Mouse (Mus musculus): ENCODE data around the gene Ikzf3. TPM values are rescaled to one million over a fixed set of nuclear protein-coding genes. Genes with fewer than 3 reads are reported as not detected.

Ikzf3 gene
- polyA plus RNA-seq, 1 experiment = not detected

GRCm38 (mm10) chr11:98445679-98446078, 100.2 kb downstream of the Ikzf3 start:
- Histone ChIP-seq H3ac (ENCODE audit: control insufficient read depth, insufficient read length) (no peak overlapping the region), H3K36me3 (ENCODE audit: control insufficient read depth, insufficient read depth) (no peaks in the 10 kb centered on the region), H3K4me3 (no peak overlapping the region), H3K27me3 (ENCODE audit: control insufficient read depth, insufficient read depth, insufficient read length) (peaks cover 62% of the 10 kb centered on the region), H3K79me2 (ENCODE audit: control insufficient read depth, insufficient read depth) (no peaks in the 10 kb centered on the region), H3K4me2 (ENCODE audit: low read depth) (no peak overlapping the region)
- TF ChIP-seq E2F4 (IDR thresholded peaks at IDR 0.05; ENCODE audit: insufficient read depth) = no peak

- Histone ChIP-seq H3K4me3 (no peak overlapping the region), H3K27me3 (ENCODE audit: control insufficient read depth, insufficient read depth, insufficient read length) (peaks cover 57% of the 10 kb centered on the region), H3K4me2 (ENCODE audit: low read depth) (no peak overlapping the region), H3K36me3 (ENCODE audit: control insufficient read depth, insufficient read depth) (no peaks in the 10 kb centered on the region), H3ac (ENCODE audit: control insufficient read depth, insufficient read length) (no peak overlapping the region), H3K79me2 (ENCODE audit: control insufficient read depth, insufficient read depth) (no peaks in the 10 kb centered on the region)
- TF ChIP-seq SRF (IDR thresholded peaks at IDR 0.05; ENCODE audit: control insufficient read depth, insufficient read length, low read depth) (no peak), E2F4 (IDR thresholded peaks at IDR 0.05; ENCODE audit: insufficient read depth) (no peak), POLR2AphosphoS2 (IDR thresholded peaks at IDR 0.05; ENCODE audit: insufficient read length, low read depth) (no peak), MAX (IDR thresholded peaks at IDR 0.05; ENCODE audit: low read depth) (no peak), TCF12 (IDR thresholded peaks at IDR 0.05; ENCODE audit: insufficient read depth, poor library complexity, severe bottlenecking) (no peak), MYOG (IDR thresholded peaks at IDR 0.05; ENCODE audit: control insufficient read depth in 1 of 3, insufficient read depth in 1 of 3, insufficient read length in 2 of 3, low read depth in 2 of 3) (no peak), REST (IDR thresholded peaks at IDR 0.05; ENCODE audit: insufficient read depth, insufficient read length) (no peak), TCF3 (IDR thresholded peaks at IDR 0.05; ENCODE audit: insufficient read length, low read depth) (no peak), USF1 (IDR thresholded peaks at IDR 0.05; ENCODE audit: low read depth) (no peak), MYOD1 (IDR thresholded peaks at IDR 0.05; ENCODE audit: control insufficient read depth in 1 of 3, insufficient read length in 2 of 3, low read depth in 2 of 3) (no peak), POLR2A (IDR thresholded peaks at IDR 0.05; ENCODE audit: insufficient read length, low read depth) (no peak), CEBPB (IDR thresholded peaks at IDR 0.05; ENCODE audit: insufficient read depth, poor library complexity, severe bottlenecking) (no peak)
Observed at GRCm38 (mm10) chr11:98445238-98445637, 100.6 kb downstream of the Ikzf3 start.

GRCm38 (mm10) chr11:98443688-98444087, 102.1 kb downstream of the Ikzf3 start:
- H3K79me2 ChIP-seq (ENCODE audit: control insufficient read depth, insufficient read depth) = no peaks in the 10 kb centered on the region
- H3ac ChIP-seq (ENCODE audit: control insufficient read depth, insufficient read length) = no peak overlapping the region
- TF ChIP-seq SRF (IDR thresholded peaks at IDR 0.05; ENCODE audit: control insufficient read depth, insufficient read length, low read depth) = no peak
- TF ChIP-seq POLR2A (IDR thresholded peaks at IDR 0.05; ENCODE audit: insufficient read length, low read depth) = no peak
- TF ChIP-seq TCF12 (IDR thresholded peaks at IDR 0.05; ENCODE audit: insufficient read depth, poor library complexity, severe bottlenecking) = no peak
- TF ChIP-seq TCF3 (IDR thresholded peaks at IDR 0.05; ENCODE audit: insufficient read length, low read depth) = no peak
- TF ChIP-seq E2F4 (IDR thresholded peaks at IDR 0.05; ENCODE audit: insufficient read depth) = no peak
- no peak for TF ChIP-seq MAX (IDR thresholded peaks at IDR 0.05; ENCODE audit: low read depth)
- no peak for TF ChIP-seq POLR2AphosphoS2 (IDR thresholded peaks at IDR 0.05; ENCODE audit: insufficient read length, low read depth)
- no peak for TF ChIP-seq CEBPB (IDR thresholded peaks at IDR 0.05; ENCODE audit: insufficient read depth, poor library complexity, severe bottlenecking)
- TF ChIP-seq REST (IDR thresholded peaks at IDR 0.05; ENCODE audit: insufficient read depth, insufficient read length) = no peak
- no peak for TF ChIP-seq USF1 (IDR thresholded peaks at IDR 0.05; ENCODE audit: low read depth)
- no peak for TF ChIP-seq MYOD1 (IDR thresholded peaks at IDR 0.05; ENCODE audit: control insufficient read depth in 1 of 3, insufficient read length in 2 of 3, low read depth in 2 of 3)
- TF ChIP-seq MYOG (IDR thresholded peaks at IDR 0.05; ENCODE audit: control insufficient read depth in 1 of 3, insufficient read depth in 1 of 3, insufficient read length in 2 of 3, low read depth in 2 of 3) = no peak
- no peak overlapping the region for H3K4me3 ChIP-seq
- no peaks in the 10 kb centered on the region for H3K36me3 ChIP-seq (ENCODE audit: control insufficient read depth, insufficient read depth)
- H3K4me2 ChIP-seq (ENCODE audit: low read depth) = no peak overlapping the region
- peaks cover 42% of the 10 kb centered on the region for H3K27me3 ChIP-seq (ENCODE audit: control insufficient read depth, insufficient read depth, insufficient read length)

GRCm38 (mm10) chr11:98438331-98439158, 107.3 kb downstream of the Ikzf3 start, which contains the start of gene Mien1:
Mien1 (minus strand) TSS chr11:98438991.
- H3ac ChIP-seq (ENCODE audit: control insufficient read depth, insufficient read length) = no peak within 1 kb of the TSS
- no peaks in the 10 kb centered on the region for H3K79me2 ChIP-seq (ENCODE audit: control insufficient read depth, insufficient read depth)
- TF ChIP-seq POLR2A (IDR thresholded peaks at IDR 0.05; ENCODE audit: insufficient read length, low read depth) (peak; percentile 81), SRF (IDR thresholded peaks at IDR 0.05; ENCODE audit: control insufficient read depth, insufficient read length, low read depth) (peak; percentile 87), USF1 (IDR thresholded peaks at IDR 0.05; ENCODE audit: low read depth) (peak; percentile 98), POLR2AphosphoS2 (IDR thresholded peaks at IDR 0.05; ENCODE audit: insufficient read length, low read depth) (peak; percentile 95), MYOG (IDR thresholded peaks at IDR 0.05; ENCODE audit: control insufficient read depth in 1 of 3, insufficient read depth in 1 of 3, insufficient read length in 2 of 3, low read depth in 2 of 3) (no peak), MYOD1 (IDR thresholded peaks at IDR 0.05; ENCODE audit: control insufficient read depth in 1 of 3, insufficient read length in 2 of 3, low read depth in 2 of 3) (peak in 1 of 3 experiments; percentile 50)
- peak within 1 kb of the TSS; percentile 89 for H3K4me2 ChIP-seq (ENCODE audit: low read depth)
- no peaks in the 10 kb centered on the region for H3K36me3 ChIP-seq (ENCODE audit: control insufficient read depth, insufficient read depth)
- no peaks in the 10 kb centered on the region for H3K27me3 ChIP-seq (ENCODE audit: control insufficient read depth, insufficient read depth, insufficient read length)
- peak within 1 kb of the TSS; percentile 58 for H3K4me3 ChIP-seq

- Histone ChIP-seq H3ac (ENCODE audit: control insufficient read depth, insufficient read length) (no peak overlapping the region), H3K4me2 (ENCODE audit: low read depth) (peak overlapping the region; percentile 89), H3K27me3 (ENCODE audit: control insufficient read depth, insufficient read depth, insufficient read length) (no peaks in the 10 kb centered on the region), H3K4me3 (peak overlapping the region; percentile 58), H3K79me2 (ENCODE audit: control insufficient read depth, insufficient read depth) (no peaks in the 10 kb centered on the region), H3K36me3 (ENCODE audit: control insufficient read depth, insufficient read depth) (peaks cover 3% of the 10 kb centered on the region)
- TF ChIP-seq MAX (IDR thresholded peaks at IDR 0.05; ENCODE audit: low read depth) (no peak), CEBPB (IDR thresholded peaks at IDR 0.05; ENCODE audit: insufficient read depth, poor library complexity, severe bottlenecking) (no peak), E2F4 (IDR thresholded peaks at IDR 0.05; ENCODE audit: insufficient read depth) (no peak), TCF12 (IDR thresholded peaks at IDR 0.05; ENCODE audit: insufficient read depth, poor library complexity, severe bottlenecking) (no peak), TCF3 (IDR thresholded peaks at IDR 0.05; ENCODE audit: insufficient read length, low read depth) (no peak), MYOD1 (IDR thresholded peaks at IDR 0.05; ENCODE audit: control insufficient read depth in 1 of 3, insufficient read length in 2 of 3, low read depth in 2 of 3) (no peak), REST (IDR thresholded peaks at IDR 0.05; ENCODE audit: insufficient read depth, insufficient read length) (no peak), POLR2AphosphoS2 (IDR thresholded peaks at IDR 0.05; ENCODE audit: insufficient read length, low read depth) (no peak), SRF (IDR thresholded peaks at IDR 0.05; ENCODE audit: control insufficient read depth, insufficient read length, low read depth) (no peak), USF1 (IDR thresholded peaks at IDR 0.05; ENCODE audit: low read depth) (no peak), POLR2A (IDR thresholded peaks at IDR 0.05; ENCODE audit: insufficient read length, low read depth) (no peak), MYOG (IDR thresholded peaks at IDR 0.05; ENCODE audit: control insufficient read depth in 1 of 3, insufficient read depth in 1 of 3, insufficient read length in 2 of 3, low read depth in 2 of 3) (no peak)
Observed at GRCm38 (mm10) chr11:98437441-98437840, 108.4 kb downstream of the Ikzf3 start.
